In the genomic region with DNA sequence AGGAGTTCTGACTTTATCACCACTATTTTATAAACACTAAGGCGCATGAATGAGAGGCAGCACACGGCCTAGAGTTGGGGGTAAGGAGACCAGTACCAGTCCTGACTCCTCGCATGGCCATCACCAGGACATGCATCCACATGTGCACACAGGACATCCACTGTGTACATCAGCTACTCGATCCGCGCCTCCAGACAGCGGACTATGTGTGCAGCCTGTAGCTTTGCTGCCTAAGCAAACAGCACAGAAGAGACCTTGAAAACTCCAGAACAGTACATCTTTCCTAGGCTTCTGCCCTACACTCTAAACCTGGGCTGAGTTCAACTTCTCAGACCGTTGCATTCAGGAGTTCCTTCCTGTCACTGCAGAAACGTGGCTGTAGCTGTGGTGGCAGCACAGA, we compare ENCODE assay signal across 13 mouse cellular contexts.
"Had no signal": no experiment of that assay in that cellular context is flagged by ENCODE, and none has a peak within 500 bp of the region (broad histone marks: within the 10 kb centered on the region; RNA-seq: fewer than 3 reads in every experiment).

No protein-coding gene starts in this region.

- ATAC-seq: intestine, postnatal 0 days; midbrain, embryonic 16.5 days had no signal

- H3K4me1 ChIP-seq: stomach, embryonic 15.5 days had no signal

- H3K27ac ChIP-seq: left cerebral cortex, adult 2 months; limb, embryonic 10.5 days; liver, embryonic 15.5 days; macrophage; stomach, embryonic 15.5 days had no signal

- H3K27me3 ChIP-seq: liver, embryonic 15.5 days; stomach, embryonic 15.5 days had no signal

- H3K36me3 ChIP-seq: liver, embryonic 15.5 days; stomach, embryonic 15.5 days had no signal

- H3K9ac ChIP-seq: liver, embryonic 15.5 days; lung, embryonic 14.5 days; stomach, embryonic 15.5 days had no signal

- H3K9me3 ChIP-seq: limb, embryonic 10.5 days; liver, embryonic 15.5 days; stomach, embryonic 15.5 days had no signal

- DNase-seq: kidney, adult 8-10 months; kidney, postnatal 25 days; lung, embryonic 14.5 days; right cerebral cortex, postnatal 14 days; thymus, postnatal 4 days had no signal

- H3K4me2 ChIP-seq: liver, embryonic 11.5 days; liver, embryonic 15.5 days; lung, embryonic 14.5 days; stomach, embryonic 15.5 days had no signal

- H3K4me3 ChIP-seq: left cerebral cortex, adult 2 months; limb, embryonic 10.5 days; liver, embryonic 15.5 days; stomach, embryonic 15.5 days had no signal
